Mouse (Mus musculus) ovary, adult 18-20 months (tissue): ENCODE data around the gene Tcf7l1.
"Not testable (repeated sequence)": the region's sequence is repeated elsewhere in the genome, so short reads cannot be mapped to it uniquely, and the experiment has no call there.

Source experiments
- DNase-seq: peaks from one replicate; pipeline ENCODE4 v3.0.0; 2022; ENCODE audit warnings: low spot score, mixed read lengths

The Tcf7l1 gene

GRCm38 (mm10) chr6:72788892-72789699 is at the start of gene Tcf7l1:
Gene Tcf7l1, minus strand, starts transcription at chr6:72789254.
- peak; percentile 87 for DNase-seq

DNA sequence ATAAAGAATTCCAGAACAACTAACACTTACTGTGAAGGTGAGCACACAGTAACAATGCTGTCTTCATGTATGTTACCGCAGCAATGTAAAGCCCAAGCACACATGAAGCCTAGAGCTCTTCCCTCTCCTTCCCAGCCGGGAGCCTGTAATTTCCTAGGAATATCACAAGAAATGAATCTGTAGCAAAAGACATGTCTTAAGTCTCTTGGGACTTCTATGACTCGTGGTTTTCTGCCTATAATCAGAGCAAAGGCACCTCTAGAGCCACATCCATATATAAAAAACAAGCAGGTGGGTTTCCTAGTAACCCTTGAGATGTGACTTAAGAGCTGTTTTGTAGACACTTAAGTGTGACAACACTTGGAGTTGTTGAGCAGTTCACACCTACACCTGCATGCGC is 48.7 kb upstream of the Tcf7l1 start:
- DNase-seq = no peak

DNA sequence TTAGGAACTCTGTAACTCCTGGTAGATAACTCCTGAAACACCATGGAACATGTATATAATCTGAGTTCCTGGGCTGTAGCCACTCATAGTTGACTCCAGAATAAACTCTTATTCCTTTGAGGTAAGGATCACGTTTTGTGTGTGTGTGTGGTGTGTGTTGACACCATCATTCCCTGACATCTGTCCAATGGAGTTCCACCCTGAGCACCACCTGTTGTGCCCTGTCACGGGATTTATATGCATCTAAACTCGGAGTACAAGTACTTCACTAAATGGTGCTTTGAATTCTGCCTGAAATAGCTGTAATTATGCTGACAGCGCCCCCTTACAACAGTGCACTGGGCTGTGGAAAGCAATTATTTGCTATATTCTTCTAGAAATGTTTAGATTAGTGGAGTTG is 45.5 kb upstream of the Tcf7l1 start:
- no peak for DNase-seq

GRCm38 (mm10) chr6:72831858-72832257 is 42.8 kb upstream of the Tcf7l1 start:
- no peak for DNase-seq

DNA sequence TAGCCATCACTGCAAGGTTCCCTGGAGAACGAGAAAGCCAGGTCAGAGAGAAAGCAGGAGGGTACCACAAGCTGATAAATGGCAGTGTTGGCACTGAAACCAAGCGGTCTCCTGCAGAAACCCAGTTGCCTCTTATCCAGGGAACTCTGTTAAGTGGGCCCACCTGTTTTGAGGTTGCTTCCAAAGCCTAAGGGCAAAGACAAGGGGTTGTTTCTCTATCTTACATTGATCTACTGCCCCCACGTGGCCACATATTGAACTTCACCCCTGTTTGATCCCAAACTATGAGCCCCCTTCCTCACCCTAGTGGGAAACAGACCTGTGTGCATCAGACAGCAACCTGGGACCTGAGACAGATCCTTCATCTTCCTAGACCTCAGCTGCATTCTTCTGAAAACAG is 42.2 kb upstream of the Tcf7l1 start:
- no peak for DNase-seq

- DNase-seq = no peak
Measured at GRCm38 (mm10) chr6:72828857-72829256, 39.8 kb upstream of the Tcf7l1 start.

DNA sequence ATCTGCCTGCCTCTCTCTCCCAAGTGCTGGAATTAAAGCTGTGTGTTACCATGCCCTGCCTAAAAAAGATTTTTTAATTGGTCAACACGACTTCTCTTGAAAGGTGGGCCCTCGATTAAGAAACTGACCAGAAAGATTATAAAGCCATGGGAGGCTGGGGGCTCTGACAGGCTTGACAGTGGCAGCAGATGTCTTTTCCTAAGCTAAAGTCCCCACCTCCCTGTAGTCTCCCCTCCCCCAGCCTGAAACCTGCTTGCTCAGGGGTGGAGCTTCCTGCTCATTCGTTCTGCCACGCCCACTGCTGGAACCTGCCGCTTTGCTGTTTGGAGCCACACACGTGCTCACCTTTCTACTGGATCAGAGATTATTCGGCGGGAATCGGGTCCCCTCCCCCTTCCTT is 39.0 kb upstream of the Tcf7l1 start:
- not testable (repeated sequence) for DNase-seq

DNA sequence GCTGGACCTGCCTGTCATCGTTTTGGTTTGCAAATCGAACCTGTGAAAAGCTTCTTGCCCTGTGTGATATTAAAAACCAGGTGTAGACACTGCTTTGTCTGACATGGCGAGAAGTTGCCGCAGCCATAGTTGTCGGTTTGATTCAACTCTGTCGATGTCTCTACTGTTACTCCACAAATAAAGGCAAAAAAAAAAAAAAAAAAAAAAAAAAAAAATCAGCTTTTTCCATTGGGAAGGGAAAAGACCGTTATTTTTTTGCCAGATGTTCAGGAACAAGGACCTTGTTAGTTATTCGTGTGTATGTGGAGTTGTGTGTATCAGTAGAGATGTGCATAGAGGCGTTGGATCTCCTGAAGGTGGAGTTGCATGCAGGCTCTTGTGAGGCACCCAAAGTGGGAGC is 36.7 kb upstream of the Tcf7l1 start:
- DNase-seq = no peak

- no peak for DNase-seq
Measured at GRCm38 (mm10) chr6:72824971-72825737, 36.1 kb upstream of the Tcf7l1 start.

- DNase-seq = no peak
Measured at GRCm38 (mm10) chr6:72813456-72813855, 24.4 kb upstream of the Tcf7l1 start.

DNA sequence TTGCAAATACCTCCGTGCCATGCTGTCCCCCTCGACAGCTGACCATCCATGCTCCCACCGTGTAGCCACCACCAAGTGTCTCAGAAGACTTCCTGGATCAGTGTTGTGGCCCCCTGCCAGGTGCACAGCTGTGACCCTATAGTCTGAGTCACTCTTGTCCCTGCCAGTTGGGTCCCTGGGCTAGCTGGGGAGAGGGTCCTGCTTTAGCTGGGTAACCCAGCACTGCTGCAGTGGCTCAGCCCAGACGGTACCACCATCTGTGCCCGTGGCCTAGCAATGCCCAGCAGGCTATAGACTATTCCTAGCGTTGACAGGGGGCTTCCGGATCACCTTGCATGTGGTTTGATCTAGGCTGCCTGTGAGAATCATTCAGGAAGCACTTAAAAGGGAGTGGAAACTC is 21.2 kb upstream of the Tcf7l1 start:
- no peak for DNase-seq

DNA sequence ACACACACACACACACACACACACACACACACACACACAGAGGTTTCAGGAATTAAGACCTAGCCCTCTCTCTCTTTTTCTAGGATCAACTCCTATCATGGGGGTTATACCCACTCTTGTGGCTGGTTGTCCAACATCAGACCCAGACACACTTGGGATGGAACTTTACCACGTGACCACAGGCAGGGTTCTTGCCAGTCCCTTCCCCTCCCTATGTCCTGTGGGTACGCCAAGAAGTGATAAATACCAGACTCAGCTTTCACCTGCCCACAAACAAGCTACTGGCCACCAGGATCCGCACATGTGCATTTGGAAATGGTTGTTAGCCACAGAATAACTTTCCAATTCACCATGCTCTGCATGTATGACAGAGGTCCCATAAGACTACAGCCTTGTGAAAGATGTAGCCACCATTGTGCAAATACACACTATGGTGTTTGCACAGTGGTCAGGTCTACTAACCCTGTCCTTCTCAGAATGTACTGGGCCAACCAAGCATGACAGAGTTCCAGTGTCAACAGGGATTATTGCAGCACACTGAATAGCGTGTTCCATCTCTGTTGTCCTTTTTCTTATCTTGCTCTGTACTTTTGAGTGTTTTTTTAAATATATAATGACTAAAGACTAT is 20.6 kb upstream of the Tcf7l1 start:
- DNase-seq = no peak

- DNase-seq = no peak
Measured at GRCm38 (mm10) chr6:72808342-72808741, 19.3 kb upstream of the Tcf7l1 start.

DNA sequence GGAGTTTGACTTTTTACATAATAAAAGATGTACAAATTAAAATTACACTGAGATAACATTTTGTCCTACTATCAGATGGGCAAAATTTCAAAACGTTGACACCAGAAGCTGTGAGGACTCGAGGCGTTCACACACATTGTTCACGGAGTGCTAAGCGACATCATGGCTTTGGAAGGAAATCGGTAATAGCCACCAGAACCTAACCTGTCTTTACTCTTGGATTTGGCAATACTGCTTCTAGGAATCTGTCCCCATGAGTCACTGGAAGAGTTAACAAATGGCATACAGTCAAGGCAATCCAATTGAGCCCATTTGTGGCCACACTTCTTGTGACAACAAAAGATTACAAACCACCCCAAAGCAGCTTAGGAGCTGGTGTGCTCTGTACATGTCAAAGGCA is 14.6 kb upstream of the Tcf7l1 start:
- DNase-seq = no peak

DNA sequence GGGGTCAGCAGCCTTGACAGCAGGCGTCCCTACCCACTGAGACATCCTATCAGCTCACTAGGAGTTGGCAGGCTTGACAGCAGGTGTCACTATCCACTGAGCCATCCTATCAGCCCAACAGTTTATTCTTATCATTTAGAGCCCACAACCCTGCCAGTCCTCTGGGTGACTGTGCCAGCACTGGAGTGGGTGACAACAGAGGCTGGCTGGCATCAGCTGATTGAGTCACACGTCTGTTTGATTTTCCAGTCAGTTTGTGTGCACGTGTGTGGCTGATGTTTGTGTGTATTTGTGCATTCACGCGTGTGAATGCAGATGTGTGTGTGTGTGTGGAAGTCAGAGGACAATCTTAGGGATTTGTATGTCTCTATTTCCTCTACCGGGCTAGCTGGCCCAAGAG is 13.1 kb upstream of the Tcf7l1 start:
- DNase-seq = no peak

DNA sequence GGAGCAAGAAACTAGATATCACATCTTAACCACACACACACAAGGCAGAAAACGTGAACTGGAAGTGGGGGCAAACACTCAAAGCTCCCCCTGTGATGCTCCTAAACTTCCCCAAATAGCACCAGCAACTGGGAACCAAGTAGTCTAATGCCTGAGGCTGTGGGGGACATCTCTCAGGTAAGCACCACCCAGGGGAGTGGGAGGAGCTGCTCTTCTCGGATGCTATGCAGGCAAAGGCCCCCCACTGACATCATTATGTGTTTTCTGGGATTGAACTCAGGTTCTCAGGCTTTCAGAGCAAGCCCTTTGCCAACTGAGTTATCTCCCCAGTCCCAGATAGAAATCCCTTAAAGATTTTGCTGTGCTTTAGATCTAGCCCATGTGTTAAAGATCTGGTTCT is 11.6 kb upstream of the Tcf7l1 start:
- DNase-seq = no peak

- DNase-seq = no peak
Measured at GRCm38 (mm10) chr6:72797763-72798162, 8.7 kb upstream of the Tcf7l1 start.

DNA sequence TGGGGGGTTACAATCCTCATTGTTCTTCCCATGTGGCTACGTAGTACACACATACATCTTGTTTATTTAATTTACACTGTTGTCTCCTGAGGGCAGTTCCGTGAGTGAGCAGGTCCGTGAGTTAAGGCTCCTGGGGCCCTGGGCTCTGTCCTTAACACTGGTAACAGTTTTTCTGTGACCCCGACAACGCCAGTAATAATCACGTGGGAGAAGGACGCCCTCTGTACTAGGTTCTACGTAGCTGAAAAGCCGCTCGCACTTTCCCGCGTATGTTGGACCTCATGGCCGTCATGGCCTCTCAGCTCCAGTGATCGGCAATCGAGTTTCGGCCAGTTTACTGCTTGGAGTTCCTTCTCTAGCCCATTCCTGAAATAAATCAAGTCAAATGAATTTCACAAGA is 6.4 kb upstream of the Tcf7l1 start:
- no peak for DNase-seq

DNA sequence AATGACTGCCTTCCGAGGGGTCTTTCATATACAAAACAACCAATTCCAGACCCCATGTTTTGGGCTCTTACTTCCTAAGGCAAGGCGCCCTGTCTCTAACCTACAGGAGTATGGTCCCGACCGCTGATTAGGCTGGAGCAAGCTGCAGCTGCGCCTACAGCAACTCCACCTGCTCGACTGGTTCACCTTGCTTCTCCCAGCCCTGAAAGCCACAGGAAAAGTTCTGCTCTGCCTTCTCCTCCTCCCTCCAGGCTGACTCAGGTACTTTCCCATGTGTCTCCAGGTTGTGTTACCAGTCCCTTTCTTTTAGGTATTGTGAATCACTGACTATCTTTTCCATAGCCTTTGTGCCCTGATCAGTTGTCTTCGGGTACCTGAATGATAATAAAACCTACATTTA is 5.8 kb upstream of the Tcf7l1 start:
- DNase-seq = no peak

- DNase-seq = no peak
Measured at GRCm38 (mm10) chr6:72792641-72793040, 3.6 kb upstream of the Tcf7l1 start.

DNA sequence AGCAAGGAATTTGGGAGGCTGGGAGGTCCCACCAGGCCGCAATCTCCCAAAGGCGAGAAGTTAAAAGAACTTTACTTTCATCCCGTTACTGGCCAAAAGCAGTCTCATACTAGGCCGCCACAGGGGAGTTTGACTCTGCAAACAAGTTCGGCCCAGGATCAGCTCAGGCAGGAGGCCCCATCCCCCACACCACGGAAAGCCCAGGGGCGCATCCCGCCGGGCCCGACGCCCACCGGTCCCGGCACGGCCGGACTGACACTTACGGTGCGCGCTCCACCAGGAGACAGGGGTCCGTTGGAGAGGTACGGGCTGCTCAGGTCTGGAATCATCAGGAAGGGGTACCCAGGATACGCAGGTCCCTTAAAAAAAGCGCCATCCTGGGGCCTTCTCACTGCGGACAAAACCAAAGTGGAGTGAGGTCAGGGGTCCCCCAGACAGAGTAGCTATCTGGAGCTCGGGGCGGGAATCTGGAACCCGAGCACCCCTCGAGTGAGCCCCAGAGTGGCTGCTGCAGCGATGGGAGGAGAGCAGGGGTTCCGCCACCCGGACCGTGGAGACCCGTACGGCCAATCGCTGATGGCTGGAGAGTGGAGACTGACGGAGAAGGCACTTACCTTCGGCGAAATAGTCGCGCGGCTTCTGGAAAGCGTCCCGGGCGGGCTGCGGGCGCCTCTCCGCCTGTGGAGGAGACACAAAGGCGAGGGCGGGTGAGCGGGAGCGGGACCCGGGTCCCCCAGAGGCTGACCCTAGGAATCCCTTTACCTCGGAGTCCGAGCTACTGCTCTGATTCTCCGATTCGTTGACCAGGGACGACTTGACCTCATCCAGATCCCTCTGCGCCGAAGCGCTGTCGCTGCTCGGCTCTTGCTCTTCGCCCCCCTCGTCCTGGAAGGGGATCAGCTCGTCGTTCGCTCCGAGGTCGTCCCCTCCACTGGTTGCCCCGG is 834 bp downstream of the Tcf7l1 start:
- peak; percentile 10 for DNase-seq
